Mouse (Mus musculus) G1E (cell line): ENCODE measurements around the gene Sirpa.

Experiments
- CTCF ChIP-seq: IDR thresholded peaks from 2 replicates; pipeline ENCODE4 v1.5.1; 2012; ENCODE audit warnings: low read depth, low read length, inconsistent platforms, mixed read lengths
- GATA2 ChIP-seq: IDR thresholded peaks from 2 replicates; pipeline ENCODE4 v1.6.1; 2012; ENCODE audit warnings: low read depth, low read length, inconsistent platforms, borderline replicate concordance
- POLR2AphosphoS5 ChIP-seq: IDR thresholded peaks from 2 replicates; pipeline ENCODE4 v1.6.1; 2012; ENCODE audit warnings: low read depth, low read length, inconsistent platforms; ENCODE audit not compliant: insufficient replicate concordance

DNA sequence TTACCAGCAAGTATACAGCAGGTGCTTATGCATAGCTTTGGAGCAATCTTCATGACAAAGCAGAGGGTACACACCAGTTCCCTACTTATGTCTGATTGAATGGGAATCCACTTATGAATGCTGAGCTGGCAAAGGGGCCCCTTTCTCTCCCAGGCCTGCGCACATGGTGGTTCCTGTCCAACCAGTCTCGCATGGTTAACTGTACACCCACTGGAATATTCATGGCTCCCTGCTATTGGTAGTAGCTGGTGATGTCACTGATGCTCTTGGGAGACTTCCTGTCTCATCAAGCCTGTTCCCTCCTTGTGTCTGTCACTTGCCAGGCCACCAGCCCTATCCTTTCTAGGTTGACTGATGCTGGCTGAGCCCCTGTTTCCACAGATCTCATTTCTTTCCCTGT lies 14.3 kb downstream of the Sirpa start:
- TF ChIP-seq CTCF, result no peak
- no peak for TF ChIP-seq GATA2
- no peak for TF ChIP-seq POLR2AphosphoS5
